Mouse (Mus musculus): ENCODE measurements at regions not wholly inside any gene's neighbourhood (a gene's known extent, or its start where the extent isn't known, plus 50 kb on each side); places are given as distances from the start of the nearest gene placed in this dataset.
A peak's percentile ranks its signal among the peaks of the same experiment; 100 is the strongest.

DNA sequence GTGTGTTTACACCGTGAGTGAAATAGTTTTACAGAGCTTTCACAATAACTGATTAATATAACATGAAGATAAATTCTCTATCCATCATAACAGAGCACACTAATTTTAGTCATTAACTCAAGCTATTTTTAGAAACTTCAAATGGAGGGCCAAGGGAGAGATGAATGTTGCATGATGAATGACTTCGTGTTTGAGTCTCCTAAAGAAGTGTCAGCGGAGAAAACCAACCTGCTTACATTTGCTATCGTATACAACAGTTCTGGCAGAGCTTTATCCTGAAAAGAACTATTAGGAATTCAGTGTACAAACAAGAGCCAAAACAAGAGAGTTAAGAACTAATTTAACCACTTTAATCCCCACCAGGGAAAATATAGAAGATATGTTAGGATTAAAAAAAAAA lies 526.9 kb downstream of the Zpld1 start:
- no peak for DNase-seq (ENCODE audit: low read depth)

DNA sequence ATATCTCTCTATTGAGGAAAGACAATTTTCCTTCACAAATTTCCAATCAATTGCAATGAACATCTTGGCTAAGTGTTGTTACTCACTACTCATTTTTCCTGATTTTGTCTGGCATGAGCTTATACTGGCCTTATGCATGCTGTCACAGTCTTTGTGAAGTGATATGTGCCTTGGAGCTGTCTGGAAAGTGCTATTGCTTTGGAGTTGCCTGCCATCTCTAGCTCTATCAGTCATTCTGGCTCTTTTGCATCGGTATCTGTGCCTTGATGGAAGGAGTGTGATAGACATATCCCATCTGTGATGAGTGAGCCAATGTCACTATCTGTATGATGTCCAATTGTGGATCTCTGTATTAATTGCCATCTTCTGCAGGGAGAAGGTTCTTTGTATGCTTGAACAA lies 553.6 kb downstream of the Zpld1 start:
- no peak for DNase-seq (ENCODE audit: low read depth)

DNA sequence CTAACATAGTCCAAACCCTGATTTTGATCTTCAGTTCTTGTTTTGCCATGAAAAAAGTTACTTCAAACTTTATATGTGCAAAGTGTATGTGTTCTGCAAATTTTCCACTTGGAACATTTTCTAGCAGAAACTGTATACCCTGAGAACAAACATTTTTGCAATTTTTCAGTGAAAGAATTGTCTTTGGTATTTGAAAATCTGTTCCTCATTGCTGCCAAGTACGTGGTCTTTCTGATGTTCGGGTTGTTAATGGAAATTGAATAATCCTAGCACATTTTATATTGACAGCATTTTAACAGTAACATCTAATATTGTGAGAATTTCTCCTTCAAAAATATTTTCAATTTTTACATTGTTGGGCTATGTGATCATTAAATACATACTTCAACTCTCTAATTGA lies 564.3 kb downstream of the Zpld1 start:
- no peak for DNase-seq (ENCODE audit: low read depth)

DNA sequence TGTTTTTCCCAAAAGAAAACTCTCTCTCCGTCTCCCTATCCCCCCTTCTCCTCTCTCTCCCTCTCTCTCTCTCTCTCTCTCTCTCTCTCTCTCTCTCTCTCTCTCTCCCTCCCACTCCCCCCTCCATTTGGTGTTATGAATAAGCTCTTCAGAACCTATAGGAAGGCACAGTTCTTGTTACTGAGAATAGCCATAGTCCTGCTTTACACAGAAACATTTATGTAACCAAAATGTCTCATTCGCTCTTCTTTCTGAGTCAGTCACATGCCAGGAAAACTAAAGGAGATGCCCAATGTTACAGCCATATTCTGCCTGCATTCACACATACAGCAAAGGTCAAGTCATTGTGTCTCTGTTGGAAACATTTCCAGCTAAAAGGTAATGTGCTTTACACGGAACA lies 589.9 kb downstream of the Zpld1 start:
- no peak for DNase-seq (ENCODE audit: low read depth)

DNA sequence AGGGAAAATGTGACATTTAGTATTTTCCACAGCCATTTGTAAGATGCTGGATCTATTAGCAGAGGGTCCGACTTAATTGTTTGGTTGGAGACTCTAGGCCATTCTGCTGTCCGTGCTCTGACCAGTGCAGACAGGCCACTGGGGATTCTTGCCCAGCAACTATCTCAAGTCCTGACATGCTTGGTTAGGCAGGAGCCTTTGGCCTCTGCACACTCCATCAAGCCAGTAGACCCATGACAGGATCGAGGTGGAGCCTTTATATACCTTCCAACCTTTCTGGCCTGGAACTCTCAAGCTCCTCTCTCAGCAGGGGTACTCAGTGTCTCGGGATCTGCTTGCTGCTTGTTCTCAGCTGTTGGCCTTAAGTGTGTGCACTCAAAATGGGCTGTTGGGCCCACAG lies 615.0 kb downstream of the Zpld1 start:
- DNase-seq (ENCODE audit: low read depth): no peak

DNA sequence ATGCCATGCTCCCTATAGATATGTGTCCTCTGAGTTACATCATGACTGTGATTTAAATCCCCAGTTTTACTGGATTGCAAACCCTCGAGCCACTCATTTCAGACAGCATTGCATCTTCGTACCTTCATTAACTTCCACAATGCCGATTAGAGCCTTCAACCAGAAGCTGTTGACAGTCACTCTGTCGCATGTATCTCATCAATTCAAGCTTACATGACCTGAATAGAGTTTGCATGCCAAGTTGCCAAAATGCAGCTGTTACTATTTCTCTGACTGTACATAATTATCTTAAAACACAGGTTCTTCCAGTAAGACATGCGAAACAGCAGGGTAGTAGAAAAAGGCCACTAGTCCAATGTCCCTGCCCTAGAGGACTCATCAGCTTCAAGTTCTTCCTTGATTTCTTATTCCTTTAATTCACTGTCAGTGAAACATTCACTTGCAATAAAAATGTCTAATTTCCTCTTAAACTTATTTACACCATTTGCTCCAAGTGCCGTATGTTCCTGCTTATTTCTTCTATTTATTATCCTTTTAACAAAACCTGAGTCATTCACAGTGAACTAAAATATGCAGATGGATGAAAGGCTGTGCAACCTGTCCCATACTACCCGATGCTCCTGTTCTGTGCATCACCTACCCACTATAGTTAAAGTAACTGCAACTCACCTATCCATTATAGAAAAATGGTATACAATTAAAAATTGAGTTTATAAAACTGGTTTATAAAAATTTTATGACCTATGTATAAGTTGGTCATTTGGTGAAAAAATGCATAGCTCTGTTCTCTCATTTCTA lies 648.9 kb downstream of the Zpld1 start:
- no peak for DNase-seq (ENCODE audit: low read depth)

DNA sequence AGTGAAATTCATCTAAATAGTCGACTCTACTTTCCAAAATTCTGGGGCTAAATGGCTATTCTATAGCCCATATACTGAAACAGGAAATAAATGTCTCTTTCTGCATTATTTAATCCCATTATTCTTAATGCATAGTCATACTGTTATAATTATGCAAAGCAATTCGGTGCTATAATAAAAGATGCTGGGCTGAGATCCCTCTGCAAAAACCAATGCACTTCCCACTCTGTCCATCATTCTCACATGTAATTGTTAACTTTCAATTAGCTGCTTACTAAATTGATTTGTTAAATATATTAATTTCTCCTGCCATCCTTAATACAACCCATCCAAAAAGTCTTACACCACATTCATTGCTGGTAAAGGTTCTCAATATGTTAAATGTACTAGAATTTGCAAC lies 650.0 kb downstream of the Zpld1 start:
- DNase-seq (ENCODE audit: low read depth): no peak

DNA sequence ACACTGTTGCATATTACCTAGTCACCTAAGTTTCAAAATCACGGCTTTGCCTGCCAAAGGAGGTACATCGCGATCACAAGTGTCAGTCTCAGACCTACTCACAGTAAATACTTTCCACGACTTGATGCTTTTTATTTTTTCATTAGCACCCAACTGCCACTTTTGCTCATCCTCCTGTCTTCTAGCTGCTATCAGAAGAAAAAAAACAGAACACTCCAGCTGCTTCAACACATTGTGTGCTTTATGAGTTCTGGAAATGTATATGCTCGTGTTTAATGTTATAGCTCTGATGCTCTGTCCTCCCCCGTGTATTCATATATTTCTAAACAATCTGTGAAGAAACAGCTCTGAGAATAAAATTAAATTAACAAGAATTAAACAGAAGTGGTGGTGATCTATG lies 651.5 kb downstream of the Zpld1 start:
- DNase-seq (ENCODE audit: low read depth): no peak

DNA sequence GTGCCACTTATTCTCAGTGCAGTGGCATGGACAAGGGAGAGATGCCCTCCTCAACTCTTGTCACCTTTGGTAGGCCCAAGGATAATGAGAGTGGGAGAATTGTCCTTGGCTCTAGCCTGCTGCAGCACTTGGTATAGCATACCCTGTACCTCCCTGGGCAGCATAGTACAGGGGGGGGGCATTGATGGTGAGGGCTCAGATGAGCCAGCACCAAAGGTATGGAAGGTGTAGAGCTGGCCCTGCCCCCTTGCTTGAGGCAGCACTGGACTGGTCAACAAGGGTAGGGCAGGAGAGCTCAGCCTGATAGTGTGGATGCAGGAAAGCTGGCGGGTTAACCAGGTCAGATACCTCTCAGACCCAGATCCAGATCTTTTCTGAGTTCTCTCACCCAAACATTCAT lies 668.6 kb downstream of the Zpld1 start:
- no peak for DNase-seq (ENCODE audit: low read depth)

DNA sequence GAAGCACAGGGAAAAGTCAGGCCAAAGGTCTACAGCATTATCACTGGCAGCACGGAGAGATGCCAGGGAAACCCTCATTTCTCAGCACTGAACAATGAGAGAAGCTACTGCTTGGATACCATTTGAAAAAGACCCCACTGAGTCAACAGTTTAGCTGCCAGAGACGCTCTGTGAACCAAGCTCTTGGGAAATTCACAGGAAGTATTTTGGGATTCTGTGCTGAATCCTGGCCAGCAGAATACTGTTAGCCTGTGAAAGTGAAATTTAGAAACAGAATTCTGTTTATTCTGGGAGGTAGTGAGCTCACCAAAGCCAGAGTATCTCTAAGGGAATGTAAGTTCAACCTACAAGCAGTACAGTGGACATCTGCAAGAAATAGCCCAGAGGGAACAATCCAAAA lies 705.1 kb downstream of the Zpld1 start:
- DNase-seq (ENCODE audit: low read depth): peak; percentile 8

Data from fibroblast of lung, adult 2 months (primary cell).